Mouse (Mus musculus) liver, embryonic 14.5 days (tissue): ENCODE measurements at regions not wholly inside any gene's neighbourhood (a gene's known extent, or its start where the extent isn't known, plus 50 kb on each side); places are given as distances from the start of the nearest gene placed in this dataset.

Experiments
- CTCF ChIP-seq: IDR thresholded peaks from 2 replicates; pipeline ENCODE4 v1.5.1; 2016; ENCODE audit warnings: antibody characterized with exemption, low read depth, control low read depth
- EP300 ChIP-seq: IDR thresholded peaks from 2 replicates; pipeline ENCODE4 v1.6.1; 2016; ENCODE audit warnings: antibody characterized with exemption, low read depth

GRCm38 (mm10) chr9:116460022-116460421 is 284.9 kb upstream of the Tgfbr2 start:
- no peak for TF ChIP-seq CTCF
- no peak for TF ChIP-seq EP300
